8 mouse cellular contexts compared by ENCODE assay signal in genomic region chr3:93014378-93014801, GRCm38 (mm10). TPM values are rescaled to one million over a fixed set of nuclear protein-coding genes. Genes with fewer than 3 reads are reported as not detected.
DNase-seq lines count a peak whose midpoint lies in the region; ATAC-seq and TF ChIP-seq lines count a peak whose summit lies in the region.

No protein-coding gene starts in this region.

- H3K9ac ChIP-seq in hindbrain, embryonic 13.5 days, result peak overlapping the region; percentile 72
- H3K9ac ChIP-seq in midbrain, embryonic 15.5 days, result peak overlapping the region; percentile 38
- H3K9ac ChIP-seq in stomach, postnatal 0 days (ENCODE audit: low read length), result peak overlapping the region; percentile 53

- no peak for TF ChIP-seq EP300 in stomach, postnatal 0 days (optimal IDR thresholded peaks at IDR 0.05)

- peak; percentile 34 for DNase-seq in urinary bladder, postnatal 14 days (ENCODE audit: low spot score)
- DNase-seq in urinary bladder, adult 2 months (ENCODE audit: low spot score), result no peak
- peak; percentile 79 for DNase-seq in forebrain, embryonic 10.5 days (ENCODE audit: extremely low spot score, low spot score)
- peak; percentile 38 to 66 for DNase-seq in left cerebral cortex, adult 18-20 months (ENCODE audit: low spot score in 2 of 2)
- peak; percentile 54 for DNase-seq in stomach, postnatal 0 days (ENCODE audit: low spot score)
- DNase-seq in spleen, adult 12 weeks (ENCODE audit: low spot score), result no peak

- TF ChIP-seq CTCF in stomach, postnatal 0 days (IDR thresholded peaks at IDR 0.05; ENCODE audit: low read depth), result no peak

- under 1% methylated on average over 22 of the region's 24 CpGs for WGBS in forebrain, embryonic 10.5 days
- under 1% methylated on average over 24 of the region's 24 CpGs for WGBS in hindbrain, embryonic 13.5 days
- 1% methylated on average over 24 of the region's 24 CpGs for WGBS in midbrain, embryonic 15.5 days
- WGBS in stomach, postnatal 0 days, result under 1% methylated on average over 24 of the region's 24 CpGs

- H3K4me3 ChIP-seq in forebrain, embryonic 10.5 days, result peak overlapping the region; percentile 56
- H3K4me3 ChIP-seq in hindbrain, embryonic 13.5 days, result peak overlapping the region; percentile 53
- H3K4me3 ChIP-seq in midbrain, embryonic 15.5 days, result peak overlapping the region; percentile 45
- peak overlapping the region; percentile 50 for H3K4me3 ChIP-seq in stomach, postnatal 0 days (ENCODE audit: low read depth, low read length)

- H3K4me1 ChIP-seq in forebrain, embryonic 10.5 days, result peaks cover 19% of the 10 kb centered on the region
- H3K4me1 ChIP-seq in hindbrain, embryonic 13.5 days (replicated peaks), result peaks cover 6% of the 10 kb centered on the region
- H3K4me1 ChIP-seq in midbrain, embryonic 15.5 days, result peaks cover 13% of the 10 kb centered on the region
- H3K4me1 ChIP-seq in stomach, postnatal 0 days (replicated peaks; ENCODE audit: control insufficient read depth, insufficient read depth), result no peaks in the 10 kb centered on the region

- no peaks in the 10 kb centered on the region; the same call in 1 of the 2 replicates for H3K9me3 ChIP-seq in forebrain, embryonic 10.5 days
- H3K9me3 ChIP-seq in hindbrain, embryonic 13.5 days, result no peaks in the 10 kb centered on the region
- H3K9me3 ChIP-seq in midbrain, embryonic 15.5 days, result no peaks in the 10 kb centered on the region
- no peaks in the 10 kb centered on the region for H3K9me3 ChIP-seq in stomach, postnatal 0 days (ENCODE audit: control insufficient read depth, low read length)

- H3K27me3 ChIP-seq in forebrain, embryonic 10.5 days (ENCODE audit: poor library complexity, severe bottlenecking), result peaks cover 13% of the 10 kb centered on the region; the same call in 1 of the 2 replicates
- H3K27me3 ChIP-seq in hindbrain, embryonic 13.5 days, result no peaks in the 10 kb centered on the region
- no peaks in the 10 kb centered on the region for H3K27me3 ChIP-seq in midbrain, embryonic 15.5 days (replicated peaks)
- no peaks in the 10 kb centered on the region for H3K27me3 ChIP-seq in stomach, postnatal 0 days (ENCODE audit: control insufficient read depth, insufficient read depth, low read length)

- peak overlapping the region; percentile 84 for H3K27ac ChIP-seq in forebrain, embryonic 10.5 days
- peak overlapping the region; percentile 60 for H3K27ac ChIP-seq in hindbrain, embryonic 13.5 days
- peak overlapping the region; percentile 34 for H3K27ac ChIP-seq in midbrain, embryonic 15.5 days
- no peak overlapping the region; the same call in 1 of the 2 replicates for H3K27ac ChIP-seq in stomach, postnatal 0 days (replicated peaks)

- ATAC-seq in hindbrain, embryonic 13.5 days (ENCODE audit: low FRiP score), result peak; percentile 88
- peak; percentile 94 for ATAC-seq in midbrain, embryonic 15.5 days (replicated peaks)
- peak; percentile 57; the same call in 1 of the 2 replicates for ATAC-seq in stomach, postnatal 0 days (ENCODE audit: low FRiP score, low TSS enrichment)

- H3K36me3 ChIP-seq in forebrain, embryonic 10.5 days (replicated peaks), result no peaks in the 10 kb centered on the region
- no peaks in the 10 kb centered on the region for H3K36me3 ChIP-seq in hindbrain, embryonic 13.5 days
- H3K36me3 ChIP-seq in midbrain, embryonic 15.5 days (replicated peaks), result no peaks in the 10 kb centered on the region
- H3K36me3 ChIP-seq in stomach, postnatal 0 days (ENCODE audit: control insufficient read depth, insufficient read depth, low read length), result no peaks in the 10 kb centered on the region

- H3K4me2 ChIP-seq in hindbrain, embryonic 13.5 days, result peak overlapping the region; percentile 88
- peak overlapping the region; percentile 65 for H3K4me2 ChIP-seq in midbrain, embryonic 15.5 days
- peak overlapping the region; percentile 83 for H3K4me2 ChIP-seq in stomach, postnatal 0 days (replicated peaks; ENCODE audit: low read depth)

RNA-seq across cellular contexts. Expression of gene Crct1, which starts 1.1 kb away (rescaled TPM):
- not detected in 2 replicates for polyA plus RNA-seq in urinary bladder, adult 2 months (2012; rRNA removed)
- polyA plus RNA-seq in forebrain, embryonic 10.5 days (2016; fragmentation: Nextera tagmentation; extraction: Ambion mirVana), result 0.31 TPM in 1 of 2 replicates, not detected in the other
- 1.1 and 1.6 TPM in 2 replicates for polyA plus RNA-seq in hindbrain, embryonic 13.5 days (2015; fragmentation: Nextera tagmentation; extraction: Ambion mirVana)
- total RNA-seq in left cerebral cortex, adult 18-20 months (2021), result not detected
- 1.3 and 1.6 TPM in 2 replicates for polyA plus RNA-seq in midbrain, embryonic 15.5 days (2015; fragmentation: Nextera tagmentation; extraction: Ambion mirVana)
- polyA plus RNA-seq in stomach, postnatal 0 days (2015; fragmentation: Nextera tagmentation; extraction: Ambion mirVana), result 1,801 and 2,041 TPM in 2 replicates

RNA-seq across cellular contexts. Expression of gene Lce1m, which starts 4.5 kb away (rescaled TPM):
- not detected in 2 replicates for polyA plus RNA-seq in urinary bladder, adult 2 months (2012; rRNA removed)
- not detected in 2 replicates for polyA plus RNA-seq in forebrain, embryonic 10.5 days (2016; fragmentation: Nextera tagmentation; extraction: Ambion mirVana)
- polyA plus RNA-seq in hindbrain, embryonic 13.5 days (2015; fragmentation: Nextera tagmentation; extraction: Ambion mirVana), result not detected in 2 replicates
- not detected for total RNA-seq in left cerebral cortex, adult 18-20 months (2021)
- polyA plus RNA-seq in midbrain, embryonic 15.5 days (2015; fragmentation: Nextera tagmentation; extraction: Ambion mirVana), result not detected in 2 replicates
- polyA plus RNA-seq in stomach, postnatal 0 days (2015; fragmentation: Nextera tagmentation; extraction: Ambion mirVana), result 356 and 376 TPM in 2 replicates

RNA-seq across cellular contexts. Expression of gene Lce3f, which starts 22.4 kb away (rescaled TPM):
- polyA plus RNA-seq in urinary bladder, adult 2 months (2012; rRNA removed), result not detected in 2 replicates
- not detected in 2 replicates for polyA plus RNA-seq in forebrain, embryonic 10.5 days (2016; fragmentation: Nextera tagmentation; extraction: Ambion mirVana)
- not detected in 2 replicates for polyA plus RNA-seq in hindbrain, embryonic 13.5 days (2015; fragmentation: Nextera tagmentation; extraction: Ambion mirVana)
- not detected for total RNA-seq in left cerebral cortex, adult 18-20 months (2021)
- not detected in 2 replicates for polyA plus RNA-seq in midbrain, embryonic 15.5 days (2015; fragmentation: Nextera tagmentation; extraction: Ambion mirVana)
- 3,312 and 3,341 TPM in 2 replicates for polyA plus RNA-seq in stomach, postnatal 0 days (2015; fragmentation: Nextera tagmentation; extraction: Ambion mirVana)

RNA-seq across cellular contexts. Expression of gene Lce3e, which starts 47.5 kb away (rescaled TPM):
- not detected in 2 replicates for polyA plus RNA-seq in urinary bladder, adult 2 months (2012; rRNA removed)
- polyA plus RNA-seq in forebrain, embryonic 10.5 days (2016; fragmentation: Nextera tagmentation; extraction: Ambion mirVana), result not detected in 2 replicates
- polyA plus RNA-seq in hindbrain, embryonic 13.5 days (2015; fragmentation: Nextera tagmentation; extraction: Ambion mirVana), result not detected in 2 replicates
- not detected for total RNA-seq in left cerebral cortex, adult 18-20 months (2021)
- polyA plus RNA-seq in midbrain, embryonic 15.5 days (2015; fragmentation: Nextera tagmentation; extraction: Ambion mirVana), result not detected in 2 replicates
- 1,443 and 1,461 TPM in 2 replicates for polyA plus RNA-seq in stomach, postnatal 0 days (2015; fragmentation: Nextera tagmentation; extraction: Ambion mirVana)

RNA-seq across cellular contexts. Expression of gene Gm4858, which starts 54.2 kb away (rescaled TPM):
- not detected in 2 replicates for polyA plus RNA-seq in urinary bladder, adult 2 months (2012; rRNA removed)
- not detected in 2 replicates for polyA plus RNA-seq in forebrain, embryonic 10.5 days (2016; fragmentation: Nextera tagmentation; extraction: Ambion mirVana)
- not detected in 2 replicates for polyA plus RNA-seq in hindbrain, embryonic 13.5 days (2015; fragmentation: Nextera tagmentation; extraction: Ambion mirVana)
- not detected for total RNA-seq in left cerebral cortex, adult 18-20 months (2021)
- not detected in 2 replicates for polyA plus RNA-seq in midbrain, embryonic 15.5 days (2015; fragmentation: Nextera tagmentation; extraction: Ambion mirVana)
- polyA plus RNA-seq in stomach, postnatal 0 days (2015; fragmentation: Nextera tagmentation; extraction: Ambion mirVana), result 0.05 and 0.08 TPM in 2 replicates

Comparison
In these comparisons a context has a peak if more than half of its experiments do, and no peak if none do; other contexts are left out.
1. DNase-seq: peak in urinary bladder, postnatal 14 days (single experiment), forebrain, embryonic 10.5 days (single experiment), left cerebral cortex, adult 18-20 months (2 of 2) and stomach, postnatal 0 days (single experiment); none in urinary bladder, adult 2 months (single experiment) and spleen, adult 12 weeks (single experiment).
2. RNA of gene Crct1, which starts 1.1 kb away (polyA plus RNA-seq): 1,801 to 2,041 TPM in stomach, postnatal 0 days; 1.3 to 1.6 TPM in midbrain, embryonic 15.5 days, 1.1 to 1.6 TPM in hindbrain, embryonic 13.5 days, not detected in urinary bladder, adult 2 months and 0.31 TPM in forebrain, embryonic 10.5 days; every median in the first group is over 100 times any median in the second.
3. RNA of gene Lce1m, which starts 4.5 kb away (polyA plus RNA-seq): 356 to 376 TPM in stomach, postnatal 0 days; not detected in urinary bladder, adult 2 months, not detected in forebrain, embryonic 10.5 days, not detected in hindbrain, embryonic 13.5 days and not detected in midbrain, embryonic 15.5 days; every median in the first group is over 100 times any median in the second.
4. RNA of gene Lce3f, which starts 22.4 kb away (polyA plus RNA-seq): 3,312 to 3,341 TPM in stomach, postnatal 0 days; not detected in hindbrain, embryonic 13.5 days, not detected in urinary bladder, adult 2 months, not detected in forebrain, embryonic 10.5 days and not detected in midbrain, embryonic 15.5 days; every median in the first group is over 1,000 times any median in the second.
5. Peak in every context shown above with its lines, with median percentiles within 50 percentile points of each other: H3K4me3 ChIP-seq, ATAC-seq, H3K4me2 ChIP-seq and H3K9ac ChIP-seq.